Mouse (Mus musculus) hindbrain, embryonic 14.5 days (tissue): Measurements from ENCODE around the gene Cacna2d3. TPM values are rescaled to one million over a fixed set of nuclear protein-coding genes. Genes with fewer than 3 reads are reported as not detected.

Experiments used
- ATAC-seq: fragments of 200-750 bp; cut with Nextera tagmentation; 2 replicates; pipeline ENCODE4 v1.8.0; 2017; ENCODE audit warnings: moderate number of reproducible peaks, mild to moderate bottlenecking, moderate TSS enrichment, moderate library complexity; ENCODE audit not compliant: low FRiP score
- DNase-seq: peaks from one replicate; pipeline ENCODE4 v3.0.0-alpha.2; 2015; ENCODE audit warnings: low spot score
- H3K27ac ChIP-seq: fragments of 300-500 bp; sonication (generic); 2 replicates; pipeline ENCODE4 v1.5.1; 2014; ENCODE audit warnings: mild to moderate bottlenecking, moderate library complexity
- H3K27me3 ChIP-seq: fragments of 300-500 bp; sonication (generic); 2 replicates; pipeline ENCODE4 v1.6.1; 2014; ENCODE audit warnings: mild to moderate bottlenecking, low read length, mixed read lengths; ENCODE audit not compliant: control insufficient read depth, insufficient read depth
- H3K36me3 ChIP-seq: fragments of 300-500 bp; sonication (generic); replicated peaks from 2 replicates; pipeline ENCODE4 v1.6.1; 2014; ENCODE audit not compliant: control insufficient read depth, insufficient read depth
- H3K4me1 ChIP-seq: fragments of 300-500 bp; sonication (generic); replicated peaks from 2 replicates; pipeline ENCODE4 v1.6.1; 2014; ENCODE audit warnings: antibody characterized with exemption, low read length, mixed read lengths; ENCODE audit not compliant: control insufficient read depth, insufficient read depth
- H3K4me2 ChIP-seq: fragments of 300-500 bp; sonication (generic); replicated peaks from 2 replicates; pipeline ENCODE4 v1.6.1; 2014; ENCODE audit warnings: mild to moderate bottlenecking, moderate library complexity
- H3K4me3 ChIP-seq: fragments of 300-500 bp; sonication (generic); replicated peaks from 2 replicates; pipeline ENCODE4 v1.5.1; 2014; ENCODE audit warnings: mild to moderate bottlenecking, low read length
- H3K9ac ChIP-seq: fragments of 300-500 bp; sonication (generic); 2 replicates; pipeline ENCODE4 v1.6.1; 2014
- H3K9me3 ChIP-seq: fragments of 300-500 bp; sonication (generic); 2 replicates; pipeline ENCODE4 v1.6.1; 2016; ENCODE audit warnings: low read length; ENCODE audit not compliant: control insufficient read depth
- WGBS: fragments of 180-500 bp; shearing (Covaris S2); extraction: QIAGEN DNeasy Blood & Tissue Kit; methylation state at CpG from one replicate; pipeline ENCODE4 v1.1.7; 2014; 5-methylcytosine and 5-hydroxymethylcytosine counted together
- polyA plus RNA-seq: library from polyadenylated mRNA; unstranded; fragments of >200 nt; fragmentation: Nextera tagmentation; extraction: Ambion mirVana; gene quantifications from 2 replicates; pipeline ENCODE4 v1.2.1, GENCODE M21; 2014

Cacna2d3 gene
- polyA plus RNA-seq, 1 experiment from 2014 or later: 61.6 TPM

- DNase-seq (no peak), ATAC-seq (no peak)
- Histone ChIP-seq H3K9me3 (no peaks in the 10 kb centered on the region), H3K27ac (no peak overlapping the region), H3K4me1 (no peaks in the 10 kb centered on the region), H3K4me3 (no peak overlapping the region), H3K27me3 (no peaks in the 10 kb centered on the region), H3K9ac (no peak overlapping the region), H3K4me2 (no peak overlapping the region), H3K36me3 (no peaks in the 10 kb centered on the region)
- WGBS: 97% methylated on average over 4 of the region's 5 CpGs
Measured at GRCm38 (mm10) chr14:29005228-29005840, 716.3 kb downstream of the Cacna2d3 start.

DNA sequence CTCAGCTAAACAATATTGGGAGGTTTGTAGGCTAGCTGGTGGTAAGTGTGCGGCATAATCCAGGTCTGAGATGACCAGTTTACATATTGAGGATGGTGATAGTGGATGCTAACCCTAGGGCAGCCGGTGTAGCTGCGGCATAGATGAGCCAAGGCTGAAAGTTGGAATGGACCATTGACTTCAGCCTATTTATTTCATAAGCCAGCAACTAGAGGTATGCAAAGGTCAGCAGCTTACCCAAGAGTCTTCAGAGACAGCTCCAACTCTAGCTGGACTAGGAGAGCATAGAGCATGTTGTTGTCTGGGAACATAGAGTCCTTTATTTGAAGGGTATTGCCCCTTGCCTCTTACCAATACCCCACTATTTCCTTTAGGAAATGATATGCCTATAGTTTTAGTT, 725.1 kb downstream of the Cacna2d3 start:
- H3K27ac ChIP-seq: no peak overlapping the region
- no peaks in the 10 kb centered on the region for H3K36me3 ChIP-seq
- H3K9ac ChIP-seq: no peak overlapping the region
- no peak for ATAC-seq
- H3K27me3 ChIP-seq: no peaks in the 10 kb centered on the region
- no peak overlapping the region for H3K4me2 ChIP-seq
- no peak overlapping the region for H3K4me3 ChIP-seq
- H3K4me1 ChIP-seq: no peaks in the 10 kb centered on the region
- H3K9me3 ChIP-seq: no peaks in the 10 kb centered on the region
- over 99% methylated on average over 3 of the region's 3 CpGs for WGBS
- DNase-seq: no peak

- WGBS: 84% methylated on average over 7 of the region's 7 CpGs
- no peaks in the 10 kb centered on the region for H3K4me1 ChIP-seq
- ATAC-seq (no peak), DNase-seq (no peak)
- H3K4me3 ChIP-seq: no peak overlapping the region
- H3K27ac ChIP-seq: no peak overlapping the region
- H3K9ac ChIP-seq: no peak overlapping the region
- H3K9me3 ChIP-seq: no peaks in the 10 kb centered on the region
- H3K4me2 ChIP-seq: no peak overlapping the region
- H3K27me3 ChIP-seq: no peaks in the 10 kb centered on the region
- no peaks in the 10 kb centered on the region for H3K36me3 ChIP-seq
Measured at GRCm38 (mm10) chr14:28988211-28988900, 733.3 kb downstream of the Cacna2d3 start.

GRCm38 (mm10) chr14:28984276-28984675, 737.4 kb downstream of the Cacna2d3 start:
- Histone ChIP-seq H3K4me3 (no peak overlapping the region), H3K9me3 (no peaks in the 10 kb centered on the region), H3K27me3 (no peaks in the 10 kb centered on the region), H3K9ac (no peak overlapping the region), H3K36me3 (no peaks in the 10 kb centered on the region), H3K4me1 (no peaks in the 10 kb centered on the region), H3K4me2 (no peak overlapping the region), H3K27ac (no peak overlapping the region)
- DNase-seq (no peak), ATAC-seq (no peak)
- WGBS: 81% methylated on average over 2 of the region's 2 CpGs

DNA sequence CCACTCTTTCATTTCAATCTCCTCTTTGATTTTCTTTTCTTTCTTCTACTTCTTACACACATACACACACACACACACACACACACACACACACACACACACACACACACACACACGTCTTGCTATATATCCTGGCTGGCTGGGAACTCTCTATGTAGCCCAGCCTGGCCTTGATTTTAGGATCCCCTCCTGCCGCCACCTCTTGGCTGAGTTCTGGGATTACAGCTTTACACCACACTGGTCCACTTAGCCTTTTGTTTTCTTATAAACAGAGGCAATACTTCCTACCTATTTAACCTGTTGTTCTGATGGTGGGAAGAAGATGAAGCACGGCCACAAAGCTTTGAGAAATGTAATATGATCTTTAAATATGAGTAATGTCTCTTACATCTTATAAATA, 741.2 kb downstream of the Cacna2d3 start:
- no peak overlapping the region for H3K9ac ChIP-seq
- no peaks in the 10 kb centered on the region for H3K4me1 ChIP-seq
- H3K4me2 ChIP-seq: no peak overlapping the region
- DNase-seq (peak; percentile 38), ATAC-seq (no peak)
- no peaks in the 10 kb centered on the region for H3K9me3 ChIP-seq
- H3K27me3 ChIP-seq: no peaks in the 10 kb centered on the region
- H3K4me3 ChIP-seq: no peak overlapping the region
- 35% methylated on average over 3 of the region's 3 CpGs for WGBS
- no peaks in the 10 kb centered on the region for H3K36me3 ChIP-seq
- no peak overlapping the region for H3K27ac ChIP-seq

GRCm38 (mm10) chr14:28979230-28979629, 742.4 kb downstream of the Cacna2d3 start:
- no peak overlapping the region for H3K4me2 ChIP-seq
- no peaks in the 10 kb centered on the region for H3K4me1 ChIP-seq
- H3K27me3 ChIP-seq: no peaks in the 10 kb centered on the region
- H3K9ac ChIP-seq: no peak overlapping the region
- 94% methylated on average over 2 of the region's 2 CpGs for WGBS
- H3K27ac ChIP-seq: no peak overlapping the region
- H3K9me3 ChIP-seq: no peaks in the 10 kb centered on the region
- no peak overlapping the region for H3K4me3 ChIP-seq
- ATAC-seq: no peak
- no peaks in the 10 kb centered on the region for H3K36me3 ChIP-seq
- no peak for DNase-seq

DNA sequence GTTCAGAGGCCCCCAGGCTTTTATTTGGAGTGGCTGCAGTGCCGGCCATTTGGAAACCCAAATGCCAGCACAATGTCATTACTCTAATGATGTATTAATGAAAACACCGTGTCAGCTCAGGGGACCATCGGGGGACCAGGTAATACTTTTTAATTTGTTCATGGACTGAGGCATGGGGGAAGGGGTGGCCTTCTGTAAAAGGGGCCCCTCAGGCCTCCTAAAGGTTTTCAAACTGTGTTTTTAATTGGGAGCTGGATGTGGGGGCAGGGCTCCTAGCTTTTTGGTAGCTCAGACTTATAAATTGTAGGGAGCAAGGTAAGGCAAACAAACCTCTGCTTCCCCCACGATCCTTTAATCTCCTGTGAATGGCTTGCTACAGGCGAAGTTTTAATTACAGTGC, 749.0 kb downstream of the Cacna2d3 start:
- H3K9me3 ChIP-seq: no peaks in the 10 kb centered on the region
- no peak overlapping the region for H3K27ac ChIP-seq
- H3K4me1 ChIP-seq: no peaks in the 10 kb centered on the region
- WGBS: 47% methylated on average over 5 of the region's 5 CpGs
- no peaks in the 10 kb centered on the region for H3K27me3 ChIP-seq
- H3K36me3 ChIP-seq: no peaks in the 10 kb centered on the region
- no peak overlapping the region for H3K9ac ChIP-seq
- no peak for ATAC-seq
- no peak overlapping the region for H3K4me2 ChIP-seq
- DNase-seq: no peak
- H3K4me3 ChIP-seq: no peak overlapping the region

GRCm38 (mm10) chr14:28969247-28969646, 752.4 kb downstream of the Cacna2d3 start:
- no peak for DNase-seq

GRCm38 (mm10) chr14:28966881-28967280, 754.8 kb downstream of the Cacna2d3 start:
- DNase-seq: no peak
- no peak overlapping the region for H3K4me3 ChIP-seq
- H3K9ac ChIP-seq: no peak overlapping the region
- no peaks in the 10 kb centered on the region for H3K36me3 ChIP-seq
- H3K9me3 ChIP-seq: no peaks in the 10 kb centered on the region
- H3K4me2 ChIP-seq: no peak overlapping the region
- H3K27ac ChIP-seq: no peak overlapping the region
- no peaks in the 10 kb centered on the region for H3K27me3 ChIP-seq
- no peak for ATAC-seq
- no peaks in the 10 kb centered on the region for H3K4me1 ChIP-seq

More at GRCm38 (mm10) chr14:28969247-28969646, 752.4 kb downstream of the Cacna2d3 start:
- H3K9me3 ChIP-seq: no peaks in the 10 kb centered on the region
- WGBS: 78% methylated on average over 4 of the region's 4 CpGs
- no peak overlapping the region for H3K9ac ChIP-seq
- no peak for ATAC-seq
- H3K36me3 ChIP-seq: no peaks in the 10 kb centered on the region
- H3K27me3 ChIP-seq: no peaks in the 10 kb centered on the region
- no peak overlapping the region for H3K4me2 ChIP-seq
- no peak overlapping the region for H3K27ac ChIP-seq
- H3K4me1 ChIP-seq: no peaks in the 10 kb centered on the region
- no peak overlapping the region for H3K4me3 ChIP-seq
